Mouse (Mus musculus) heart, embryonic 14.5 days (tissue): ENCODE measurements at regions not wholly inside any gene's neighbourhood (a gene's known extent, or its start where the extent isn't known, plus 50 kb on each side); places are given as distances from the start of the nearest gene placed in this dataset.

Source experiments
- ATAC-seq: fragments of 200-750 bp; cut with Nextera tagmentation; 2 replicates; pipeline ENCODE4 v1.8.0; 2017; ENCODE audit warnings: low read depth, moderate TSS enrichment; ENCODE audit not compliant: insufficient number of reproducible peaks, insufficient read depth, low FRiP score
- H3K27ac ChIP-seq, 2 experiments: fragments of 200-500 bp in 1 of 2; fragments of 300-500 bp in 1 of 2; sonication (generic) in 1 of 2; replicated peaks in 1 of 2; 2 replicates each; pipeline ENCODE4 v1.5.1; 2012 to 2014; ENCODE audit warnings: low read depth in 2 of 2, low read length in 2 of 2, control low read depth in 1 of 2, mild to moderate bottlenecking in 1 of 2, mixed read lengths in 1 of 2; ENCODE audit not compliant: control insufficient read depth in 1 of 2, insufficient read depth in 1 of 2
- H3K27me3 ChIP-seq: fragments of 300-500 bp; sonication (generic); 2 replicates; pipeline ENCODE4 v1.6.1; 2014; ENCODE audit warnings: mild to moderate bottlenecking, low read length, control low read depth; ENCODE audit not compliant: control insufficient read depth, insufficient read depth
- H3K36me3 ChIP-seq: fragments of 300-500 bp; sonication (generic); 2 replicates; pipeline ENCODE4 v1.6.1; 2014; ENCODE audit warnings: mild to moderate bottlenecking, control low read depth, low read length, mixed read lengths; ENCODE audit not compliant: control insufficient read depth, insufficient read depth
- H3K4me1 ChIP-seq, 2 experiments: fragments of 200-500 bp in 1 of 2; fragments of 300-500 bp in 1 of 2; sonication (generic) in 1 of 2; 2 replicates each; pipeline ENCODE4 v1.6.1; 2012 to 2014; ENCODE audit warnings: low read length in 2 of 2, control low read depth in 1 of 2, mixed read lengths in 1 of 2; ENCODE audit not compliant: control insufficient read depth in 2 of 2, insufficient read depth in 2 of 2
- H3K4me2 ChIP-seq: fragments of 300-500 bp; sonication (generic); 2 replicates; pipeline ENCODE4 v1.6.1; 2014; ENCODE audit warnings: mild to moderate bottlenecking, low read length
- H3K4me3 ChIP-seq, 2 experiments: fragments of 200-500 bp in 1 of 2; fragments of 300-500 bp in 1 of 2; sonication (generic) in 1 of 2; 2 replicates each; pipeline ENCODE4 v1.5.1; 2012 to 2014; ENCODE audit warnings: low read length in 2 of 2, mild to moderate bottlenecking in 2 of 2, control low read depth in 1 of 2, low read depth in 1 of 2, moderate library complexity in 1 of 2; ENCODE audit not compliant: control insufficient read depth in 1 of 2, insufficient read depth in 1 of 2
- H3K9ac ChIP-seq: fragments of 300-500 bp; sonication (generic); 2 replicates; pipeline ENCODE4 v1.6.1; 2014; ENCODE audit warnings: mild to moderate bottlenecking, low read length
- H3K9me3 ChIP-seq: fragments of 300-500 bp; sonication (generic); 2 replicates; pipeline ENCODE4 v1.6.1; 2016; ENCODE audit warnings: low read length, control low read depth; ENCODE audit not compliant: control insufficient read depth
- WGBS: fragments of 180-500 bp; shearing (Covaris S2); extraction: QIAGEN DNeasy Blood & Tissue Kit; methylation state at CpG from one replicate; pipeline ENCODE4 v1.1.7; 2014; 5-methylcytosine and 5-hydroxymethylcytosine counted together

GRCm38 (mm10) chr16:77827322-77828117, 225.6 kb upstream of the Gm11146 start:
- no peaks in the 10 kb centered on the region for H3K9me3 ChIP-seq
- H3K4me3 ChIP-seq: no peak overlapping the region
- ATAC-seq: peak; percentile 54; the same call in 1 of the 2 replicates
- no peaks in the 10 kb centered on the region for H3K36me3 ChIP-seq
- 38% methylated on average over 4 of the region's 4 CpGs for WGBS
- no peaks in the 10 kb centered on the region; a peak in 1 of 4 replicates for H3K4me1 ChIP-seq
- no peak overlapping the region for H3K27ac ChIP-seq
- no peak overlapping the region for H3K9ac ChIP-seq
- H3K4me2 ChIP-seq: no peak overlapping the region
- no peaks in the 10 kb centered on the region for H3K27me3 ChIP-seq

- Histone ChIP-seq H3K9ac (no peak overlapping the region), H3K27ac (no peak overlapping the region), H3K4me3 (no peak overlapping the region), H3K36me3 (no peaks in the 10 kb centered on the region), H3K4me1 (no peaks in the 10 kb centered on the region), H3K4me2 (peak overlapping the region; percentile 29; the same call in 1 of the 2 replicates), H3K27me3 (no peaks in the 10 kb centered on the region), H3K9me3 (no peaks in the 10 kb centered on the region)
- WGBS: 41% methylated on average over 5 of the region's 5 CpGs
- no peak for ATAC-seq
Measured at GRCm38 (mm10) chr16:77799709-77800108, 197.8 kb upstream of the Gm11146 start.

GRCm38 (mm10) chr16:77796926-77797325, 195.0 kb upstream of the Gm11146 start:
- no peaks in the 10 kb centered on the region for H3K36me3 ChIP-seq
- no peak overlapping the region for H3K4me3 ChIP-seq
- no peaks in the 10 kb centered on the region for H3K27me3 ChIP-seq
- ATAC-seq: no peak
- H3K9me3 ChIP-seq: no peaks in the 10 kb centered on the region
- 64% methylated on average over 4 of the region's 4 CpGs for WGBS
- no peak overlapping the region for H3K9ac ChIP-seq
- no peaks in the 10 kb centered on the region for H3K4me1 ChIP-seq
- no peak overlapping the region for H3K27ac ChIP-seq
- no peak overlapping the region for H3K4me2 ChIP-seq

- H3K4me1 ChIP-seq: no peaks in the 10 kb centered on the region
- H3K27me3 ChIP-seq: no peaks in the 10 kb centered on the region
- H3K36me3 ChIP-seq: no peaks in the 10 kb centered on the region
- H3K4me2 ChIP-seq: no peak overlapping the region
- H3K27ac ChIP-seq: no peak overlapping the region
- H3K9ac ChIP-seq: no peak overlapping the region
- no peak for ATAC-seq
- H3K4me3 ChIP-seq: no peak overlapping the region
- no peaks in the 10 kb centered on the region for H3K9me3 ChIP-seq
- 75% methylated on average over 5 of the region's 5 CpGs for WGBS
Measured at GRCm38 (mm10) chr16:77789652-77790051, 187.8 kb upstream of the Gm11146 start.

GRCm38 (mm10) chr16:77789206-77789605, 187.3 kb upstream of the Gm11146 start:
- H3K9me3 ChIP-seq: no peaks in the 10 kb centered on the region
- no peaks in the 10 kb centered on the region for H3K36me3 ChIP-seq
- H3K4me3 ChIP-seq: no peak overlapping the region
- no peak for ATAC-seq
- no peak overlapping the region for H3K27ac ChIP-seq
- no peak overlapping the region for H3K4me2 ChIP-seq
- H3K4me1 ChIP-seq: no peaks in the 10 kb centered on the region
- 81% methylated on average over 2 of the region's 2 CpGs for WGBS
- H3K27me3 ChIP-seq: no peaks in the 10 kb centered on the region
- H3K9ac ChIP-seq: no peak overlapping the region

- Histone ChIP-seq H3K4me3 (no peak overlapping the region), H3K4me1 (no peaks in the 10 kb centered on the region), H3K27me3 (no peaks in the 10 kb centered on the region), H3K9ac (no peak overlapping the region), H3K36me3 (no peaks in the 10 kb centered on the region), H3K9me3 (no peaks in the 10 kb centered on the region), H3K27ac (no peak overlapping the region), H3K4me2 (no peak overlapping the region)
- ATAC-seq: no peak
- WGBS: 90% methylated on average over 6 of the region's 6 CpGs
Measured at GRCm38 (mm10) chr16:77788781-77789150, 186.9 kb upstream of the Gm11146 start.

GRCm38 (mm10) chr16:77788041-77788780, 186.3 kb upstream of the Gm11146 start:
- H3K4me3 ChIP-seq: no peak overlapping the region
- no peaks in the 10 kb centered on the region for H3K4me1 ChIP-seq
- H3K36me3 ChIP-seq: no peaks in the 10 kb centered on the region
- H3K27me3 ChIP-seq: no peaks in the 10 kb centered on the region
- no peaks in the 10 kb centered on the region for H3K9me3 ChIP-seq
- WGBS: 85% methylated on average over 20 of the region's 20 CpGs
- no peak overlapping the region for H3K27ac ChIP-seq
- ATAC-seq: no peak
- no peak overlapping the region for H3K9ac ChIP-seq
- H3K4me2 ChIP-seq: no peak overlapping the region
